Mouse (Mus musculus) small intestine, adult 2 months (tissue): ENCODE data around the gene Soat2.

ENCODE experiments used
- CTCF ChIP-seq: fragments of 200-500 bp; IDR thresholded peaks from 2 replicates; pipeline ENCODE4 v1.5.1; 2012; ENCODE audit warnings: low read depth, mild to moderate bottlenecking, control low read depth, inconsistent platforms, low read length, moderate library complexity, mixed read lengths; ENCODE audit not compliant: insufficient replicate concordance, insufficient read length; ENCODE audit errors: extremely low read depth
- POLR2A ChIP-seq: fragments of 200-500 bp; IDR thresholded peaks from 2 replicates; pipeline ENCODE4 v1.6.1; 2012; ENCODE audit warnings: low read depth, mild to moderate bottlenecking, control low read depth, inconsistent platforms, low read length, moderate library complexity

- TF ChIP-seq CTCF (no peak), POLR2A (no peak)
Observed at GRCm38 (mm10) chr15:102211895-102212294, 61.6 kb downstream of the Soat2 start.
